Mouse (Mus musculus): Measurements from ENCODE around the gene Tmem150b. TPM values are rescaled to one million over a fixed set of nuclear protein-coding genes. Genes with fewer than 3 reads are reported as not detected.

Tmem150b gene
- total RNA-seq (2012; rRNA removed) (0.31 and 0.39 TPM in 2 replicates), polyA plus RNA-seq (2012; ENCODE audit: insufficient read depth in 1 of 2, insufficient read length in 2 of 2, low read depth in 1 of 2, low replicate concordance in 2 of 2, missing spikeins in 1 of 2) (1 to 10 TPM in 1 of 2 experiments, not detected in 1; 1.4 TPM)

DNA sequence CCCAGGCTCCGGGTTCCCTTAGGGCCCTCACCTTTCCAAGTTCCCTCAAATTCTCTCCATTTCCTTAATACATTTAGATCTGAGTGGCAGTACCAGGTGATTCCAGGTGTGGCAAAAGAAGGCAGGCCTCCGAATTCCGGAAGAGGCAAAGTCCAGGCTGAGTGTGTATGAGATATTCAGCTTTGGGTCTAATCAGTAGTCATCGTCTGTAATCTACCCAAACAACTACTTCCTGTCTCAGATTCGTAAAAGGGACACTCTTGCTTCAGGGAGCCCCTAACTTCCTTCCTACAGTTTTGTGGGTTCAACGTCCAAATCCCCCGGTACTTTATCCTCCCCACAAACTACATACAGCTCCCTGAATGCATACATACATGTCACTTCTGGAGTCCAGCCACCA is at the start of gene Tmem150b:
Gene Tmem150b (minus strand): TSS at position 81 of the 400 bp plus-strand sequence.
- H3K4me3 ChIP-seq (ENCODE audit: control insufficient read depth in 1 of 2, insufficient read depth in 1 of 2, low read depth in 2 of 2, low read length in 2 of 2) = peak within 1 kb of the TSS; percentile 8 to 53; a peak in 3 of 4 replicates

GRCm38 (mm10) chr7:4771202-4771601 is 46.2 kb upstream of the Tmem150b start, which contains the start of gene Fam71e2:
Gene Fam71e2 (minus strand): TSS chr7:4771302.
- no peaks in the 10 kb centered on the region for H3K4me1 ChIP-seq (ENCODE audit: control insufficient read depth in 1 of 2, insufficient read depth in 2 of 2, low read length in 2 of 2)
- no peak for TF ChIP-seq MXI1 (IDR thresholded peaks at IDR 0.05; ENCODE audit: low read depth, low read length)
- TF ChIP-seq JUND (IDR thresholded peaks at IDR 0.05; ENCODE audit: low read depth, low read length) = no peak
- no peak for TF ChIP-seq ZKSCAN1 (IDR thresholded peaks at IDR 0.05; ENCODE audit: low read depth, low read length)
- no peak for TF ChIP-seq MAFK (IDR thresholded peaks at IDR 0.05; ENCODE audit: borderline replicate concordance, low read depth, low read length)
- no peak for TF ChIP-seq CHD2 (IDR thresholded peaks at IDR 0.05; ENCODE audit: low read length)
- TF ChIP-seq TCF12 (IDR thresholded peaks at IDR 0.05; ENCODE audit: low read depth, low read length) = no peak
- TF ChIP-seq TBP (IDR thresholded peaks at IDR 0.05; ENCODE audit: low read depth, low read length) = no peak
- TF ChIP-seq MEF2A (IDR thresholded peaks at IDR 0.05; ENCODE audit: extremely low read depth, insufficient replicate concordance, low read depth, low read length, poor library complexity, severe bottlenecking) = no peak
- TF ChIP-seq SIN3A (IDR thresholded peaks at IDR 0.05; ENCODE audit: low read length) = no peak
- TF ChIP-seq NELFE (IDR thresholded peaks at IDR 0.05; ENCODE audit: low read depth, low read length) = no peak
- TF ChIP-seq GATA1 (IDR thresholded peaks at IDR 0.05; ENCODE audit: low read depth, low read length) = no peak
- TF ChIP-seq USF2 (IDR thresholded peaks at IDR 0.05; ENCODE audit: borderline replicate concordance in 1 of 2, insufficient read depth in 1 of 2, low read depth in 1 of 2, low read length in 2 of 2) = no peak
- no peak for TF ChIP-seq CTCF (IDR thresholded peaks at IDR 0.05 in 2 of 3, conservative IDR thresholded peaks at IDR 0.05 in 1 of 3; ENCODE audit: control insufficient read depth in 1 of 3, insufficient read depth in 1 of 3, low read depth in 2 of 3, low read length in 3 of 3, poor library complexity in 1 of 3, severe bottlenecking in 1 of 3)
- TF ChIP-seq KAT2A (conservative IDR thresholded peaks at IDR 0.05; ENCODE audit: low read depth, low read length) = no peak
- no peak for TF ChIP-seq TAL1 (IDR thresholded peaks at IDR 0.05; ENCODE audit: low read length)
- no peaks in the 10 kb centered on the region for H3K9me3 ChIP-seq (replicated peaks; ENCODE audit: insufficient read depth, low read length)
- no peak within 1 kb of the TSS for H3K4me3 ChIP-seq (ENCODE audit: control insufficient read depth in 1 of 2, insufficient read depth in 1 of 2, low read depth in 2 of 2, low read length in 2 of 2)
- no peak within 1 kb of the TSS for H3K9ac ChIP-seq (ENCODE audit: control insufficient read depth, low read depth, low read length, poor library complexity, severe bottlenecking)
- H3K27ac ChIP-seq (ENCODE audit: control insufficient read depth, low read depth, low read length) = no peak within 1 kb of the TSS
- peaks cover 2 to 10% of the 10 kb centered on the region in 2 experiments; a peak in 3 of 4 replicates for H3K27me3 ChIP-seq (ENCODE audit: control insufficient read depth in 1 of 2, insufficient read depth in 2 of 2, low read length in 2 of 2)
- H3K79me2 ChIP-seq (ENCODE audit: control insufficient read depth, insufficient read depth, low read length, poor library complexity) = no peaks in the 10 kb centered on the region
- no peaks in the 10 kb centered on the region for H3K36me3 ChIP-seq (ENCODE audit: control insufficient read depth in 1 of 2, insufficient read depth in 2 of 2, low read length in 2 of 2)
- no peak for DNase-seq (ENCODE audit: low read depth, low spot score)

More for the DNA sequence above, at the start of gene Tmem150b:
- DNase-seq (ENCODE audit: low read depth, low spot score) = peak; percentile 54
- Histone ChIP-seq H3K9ac (ENCODE audit: control insufficient read depth, low read depth, low read length, poor library complexity, severe bottlenecking) (peak within 1 kb of the TSS; percentile 32), H3K27ac (ENCODE audit: control insufficient read depth, low read depth, low read length) (peak within 1 kb of the TSS; percentile 15; the same call in 1 of the 2 replicates), H3K27me3 (ENCODE audit: control insufficient read depth in 1 of 2, insufficient read depth in 2 of 2, low read length in 2 of 2) (no peaks in the 10 kb centered on the region), H3K4me1 (ENCODE audit: control insufficient read depth in 1 of 2, insufficient read depth in 2 of 2, low read length in 2 of 2) (peaks cover 0 to 18% of the 10 kb centered on the region in 2 experiments; a peak in 3 of 4 replicates), H3K36me3 (ENCODE audit: control insufficient read depth in 1 of 2, insufficient read depth in 2 of 2, low read length in 2 of 2) (peaks cover 0 to 7% of the 10 kb centered on the region in 2 experiments; a peak in 2 of 4 replicates), H3K79me2 (ENCODE audit: control insufficient read depth, insufficient read depth, low read length, poor library complexity) (no peaks in the 10 kb centered on the region), H3K9me3 (replicated peaks; ENCODE audit: insufficient read depth, low read length) (no peaks in the 10 kb centered on the region)
- TF ChIP-seq MAFK (IDR thresholded peaks at IDR 0.05; ENCODE audit: borderline replicate concordance, low read depth, low read length) (no peak), CTCF (IDR thresholded peaks at IDR 0.05 in 2 of 3, conservative IDR thresholded peaks at IDR 0.05 in 1 of 3; ENCODE audit: control insufficient read depth in 1 of 3, insufficient read depth in 1 of 3, low read depth in 2 of 3, low read length in 3 of 3, poor library complexity in 1 of 3, severe bottlenecking in 1 of 3) (no peak), USF2 (IDR thresholded peaks at IDR 0.05; ENCODE audit: borderline replicate concordance in 1 of 2, insufficient read depth in 1 of 2, low read depth in 1 of 2, low read length in 2 of 2) (no peak), ZC3H11A (IDR thresholded peaks at IDR 0.05; ENCODE audit: low read depth, low read length) (no peak), RCOR1 (IDR thresholded peaks at IDR 0.05; ENCODE audit: low read depth, low read length) (peak; percentile 61; the same call in 1 of the 2 replicates), MYB (IDR thresholded peaks at IDR 0.05; ENCODE audit: low read depth, low read length) (peak; percentile 39; the same call in 1 of the 2 replicates), SMC3 (IDR thresholded peaks at IDR 0.05; ENCODE audit: low read depth, low read length) (no peak), GATA1 (IDR thresholded peaks at IDR 0.05; ENCODE audit: low read depth, low read length) (peak; percentile 82), E2F4 (IDR thresholded peaks at IDR 0.05; ENCODE audit: borderline replicate concordance, low read depth, low read length) (no peak), RAD21 (IDR thresholded peaks at IDR 0.05; ENCODE audit: low read depth, low read length) (no peak), SIN3A (IDR thresholded peaks at IDR 0.05; ENCODE audit: low read length) (no peak), ELF1 (IDR thresholded peaks at IDR 0.05; ENCODE audit: low read depth, low read length) (peak; percentile 50; the same call in 1 of the 2 replicates), MYC (IDR thresholded peaks at IDR 0.05; ENCODE audit: low read depth, low read length) (no peak), TAL1 (IDR thresholded peaks at IDR 0.05; ENCODE audit: low read length) (no peak; the same call in 1 of the 2 replicates), ZMIZ1 (IDR thresholded peaks at IDR 0.05; ENCODE audit: low read depth, low read length) (no peak), NELFE (IDR thresholded peaks at IDR 0.05; ENCODE audit: low read depth, low read length) (no peak), CHD1 (IDR thresholded peaks at IDR 0.05; ENCODE audit: low read depth, low read length) (no peak), HCFC1 (IDR thresholded peaks at IDR 0.05; ENCODE audit: low read depth, low read length) (no peak), ETS1 (IDR thresholded peaks at IDR 0.05; ENCODE audit: low read depth, low read length) (peak; percentile 34; the same call in 1 of the 2 replicates), POLR2A (IDR thresholded peaks at IDR 0.05; ENCODE audit: control insufficient read depth in 1 of 2, insufficient read depth in 1 of 2, low read depth in 1 of 2, low read length in 2 of 2, poor library complexity in 1 of 2) (no peak), JUND (IDR thresholded peaks at IDR 0.05; ENCODE audit: low read depth, low read length) (no peak), POLR2AphosphoS5 (IDR thresholded peaks at IDR 0.05; ENCODE audit: borderline replicate concordance, low read depth, low read length) (no peak), EP300 (IDR thresholded peaks at IDR 0.05; ENCODE audit: low read depth in 1 of 2, low read length in 2 of 2) (peak; percentile 65 to 75), USF1 (IDR thresholded peaks at IDR 0.05; ENCODE audit: low read depth, low read length) (no peak), TCF12 (IDR thresholded peaks at IDR 0.05; ENCODE audit: low read depth, low read length) (peak; percentile 66), TBP (IDR thresholded peaks at IDR 0.05; ENCODE audit: low read depth, low read length) (no peak), MXI1 (IDR thresholded peaks at IDR 0.05; ENCODE audit: low read depth, low read length) (no peak), GABPA (IDR thresholded peaks at IDR 0.05; ENCODE audit: low read depth, low read length) (no peak), MAZ (IDR thresholded peaks at IDR 0.05; ENCODE audit: low read depth, low read length) (no peak), POLR2AphosphoS2 (IDR thresholded peaks at IDR 0.05; ENCODE audit: low read length) (no peak), NRF1 (IDR thresholded peaks at IDR 0.05; ENCODE audit: insufficient read depth, low read depth, low read length, poor library complexity, severe bottlenecking) (no peak), UBTF (IDR thresholded peaks at IDR 0.05; ENCODE audit: borderline replicate concordance, insufficient read depth, low read depth, low read length) (no peak)

Measured in MEL (cell line).